Mouse (Mus musculus) layer of hippocampus, adult 9-10 months (tissue): ENCODE results near the gene Itpr1.

Experiments
- DNase-seq: peaks from one replicate; pipeline ENCODE4 v3.0.0; 2022; ENCODE audit warnings: low spot score

The Itpr1 gene

GRCm38 (mm10) chr6:108472748-108473147 lies 259.9 kb downstream of the Itpr1 start:
- no peak for DNase-seq

GRCm38 (mm10) chr6:108476797-108477235 lies 263.9 kb downstream of the Itpr1 start:
- no peak for DNase-seq

GRCm38 (mm10) chr6:108477602-108478001 lies 264.7 kb downstream of the Itpr1 start:
- no peak for DNase-seq

GRCm38 (mm10) chr6:108481190-108481589 lies 268.3 kb downstream of the Itpr1 start:
- no peak for DNase-seq

- DNase-seq: no peak
Measured at GRCm38 (mm10) chr6:108482464-108482863, 269.6 kb downstream of the Itpr1 start.

GRCm38 (mm10) chr6:108486212-108486992 lies 273.5 kb downstream of the Itpr1 start:
- no peak for DNase-seq

GRCm38 (mm10) chr6:108487300-108487835 lies 274.5 kb downstream of the Itpr1 start:
- no peak for DNase-seq

- DNase-seq: no peak
Measured at GRCm38 (mm10) chr6:108488250-108488649, 275.4 kb downstream of the Itpr1 start.

- no peak for DNase-seq
Measured at GRCm38 (mm10) chr6:108491969-108492368, 279.1 kb downstream of the Itpr1 start.

GRCm38 (mm10) chr6:108493753-108494152 lies 280.9 kb downstream of the Itpr1 start:
- no peak for DNase-seq

- DNase-seq: no peak
Measured at GRCm38 (mm10) chr6:108494185-108494804, 281.4 kb downstream of the Itpr1 start.

GRCm38 (mm10) chr6:108494994-108495393 lies 282.1 kb downstream of the Itpr1 start:
- DNase-seq: no peak

- no peak for DNase-seq
Measured at GRCm38 (mm10) chr6:108498070-108498469, 285.2 kb downstream of the Itpr1 start.

- no peak for DNase-seq
Measured at GRCm38 (mm10) chr6:108503651-108504050, 290.8 kb downstream of the Itpr1 start.

GRCm38 (mm10) chr6:108504717-108505116 lies 291.8 kb downstream of the Itpr1 start:
- DNase-seq: no peak

- no peak for DNase-seq
Measured at GRCm38 (mm10) chr6:108506161-108506560, 293.3 kb downstream of the Itpr1 start.

GRCm38 (mm10) chr6:108507337-108507736 lies 294.4 kb downstream of the Itpr1 start:
- DNase-seq: no peak

GRCm38 (mm10) chr6:108509320-108509719 lies 296.4 kb downstream of the Itpr1 start:
- no peak for DNase-seq

- no peak for DNase-seq
Measured at GRCm38 (mm10) chr6:108510101-108510500, 297.2 kb downstream of the Itpr1 start.

GRCm38 (mm10) chr6:108512097-108512496 lies 299.2 kb downstream of the Itpr1 start:
- DNase-seq: no peak

GRCm38 (mm10) chr6:108512994-108513393 lies 300.1 kb downstream of the Itpr1 start:
- DNase-seq: no peak

- DNase-seq: no peak
Measured at GRCm38 (mm10) chr6:108516248-108516647, 303.4 kb downstream of the Itpr1 start.
